Comparison of ENCODE assay signal across 16 mouse cellular contexts in the genomic region with DNA sequence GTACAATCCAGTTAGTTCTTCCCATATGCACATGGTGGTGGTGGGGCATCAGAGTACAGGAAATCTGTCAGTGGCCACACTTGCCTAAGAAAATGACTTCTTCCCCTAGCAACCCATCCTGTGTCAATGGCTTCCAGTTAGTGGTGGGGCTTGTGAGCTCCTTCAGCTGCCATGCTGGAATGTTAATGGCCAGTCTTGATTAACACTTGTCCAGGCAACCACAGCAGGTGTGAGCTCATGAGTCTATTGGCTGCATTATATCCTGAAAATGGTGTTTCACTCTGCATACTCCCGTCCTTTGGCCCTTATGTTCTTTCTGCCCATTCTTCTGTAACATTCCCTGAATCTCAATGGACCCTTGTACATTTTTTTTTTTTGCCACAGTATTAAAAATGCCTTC.
DNase-seq lines count a peak whose midpoint lies in the region; TF ChIP-seq lines count a peak whose summit lies in the region.
"Had no signal": no experiment of that assay in that cellular context is flagged by ENCODE, and none has a peak within 500 bp of the region (broad histone marks: within the 10 kb centered on the region; RNA-seq: fewer than 3 reads in every experiment).

No protein-coding gene starts in this region.

- TF ChIP-seq POLR2A in myocyte (IDR thresholded peaks at IDR 0.05; ENCODE audit: insufficient read length, low read depth): no peak

- DNase-seq in kidney, postnatal 14 days: no peak
- DNase-seq: adrenal gland, adult 2 months; adrenal gland, adult 8-10 months; adrenal gland, postnatal 10 days; adrenal gland, postnatal 14 days; adrenal gland, postnatal 25 days; adrenal gland, postnatal 36 days; B cell, adult 2 months; cerebellum, adult 11 months; cerebellum, adult 11-12 months; cerebellum, adult 18-20 months; cerebellum, adult 2 months had no signal

- no peak overlapping the region for H3K4me2 ChIP-seq in myocyte (ENCODE audit: low read depth)

- no peaks in the 10 kb centered on the region for H3K79me2 ChIP-seq in myocyte (ENCODE audit: control insufficient read depth, insufficient read depth)

- H3K4me3 ChIP-seq in myocyte: no peak overlapping the region

- H3K36me3 ChIP-seq in myocyte (ENCODE audit: control insufficient read depth, insufficient read depth): no peaks in the 10 kb centered on the region
- H3K36me3 ChIP-seq: G1E had no signal

- no peak overlapping the region for H3ac ChIP-seq in myocyte (ENCODE audit: control insufficient read depth, insufficient read length)

- no peaks in the 10 kb centered on the region for H3K27me3 ChIP-seq in myocyte (ENCODE audit: control insufficient read depth, insufficient read depth, insufficient read length)
- H3K27me3 ChIP-seq: CH12.LX, Patski had no signal

TF ChIP-seq in myocyte, 11 proteins besides CTCF, POLR2A, EP300 and RAD21:
- no peak for TF ChIP-seq CEBPB (IDR thresholded peaks at IDR 0.05; ENCODE audit: insufficient read depth, poor library complexity, severe bottlenecking)
- TF ChIP-seq SRF (IDR thresholded peaks at IDR 0.05; ENCODE audit: control insufficient read depth, insufficient read length, low read depth): no peak
- TF ChIP-seq TCF12 (IDR thresholded peaks at IDR 0.05; ENCODE audit: insufficient read depth, poor library complexity, severe bottlenecking): peak; percentile 48
- no peak for TF ChIP-seq REST (IDR thresholded peaks at IDR 0.05; ENCODE audit: insufficient read depth, insufficient read length)
- peak in 2 of 3 experiments; percentile 43 to 87 for TF ChIP-seq MYOG (IDR thresholded peaks at IDR 0.05; ENCODE audit: control insufficient read depth in 1 of 3, insufficient read depth in 1 of 3, insufficient read length in 2 of 3, low read depth in 2 of 3)
- no peak for TF ChIP-seq USF1 (IDR thresholded peaks at IDR 0.05; ENCODE audit: low read depth)
- TF ChIP-seq POLR2AphosphoS2 (IDR thresholded peaks at IDR 0.05; ENCODE audit: insufficient read length, low read depth): no peak
- no peak for TF ChIP-seq E2F4 (IDR thresholded peaks at IDR 0.05; ENCODE audit: insufficient read depth)
- TF ChIP-seq MYOD1 (IDR thresholded peaks at IDR 0.05; ENCODE audit: control insufficient read depth in 1 of 3, insufficient read length in 2 of 3, low read depth in 2 of 3): peak in 2 of 3 experiments; percentile 73 to 83
- TF ChIP-seq MAX (IDR thresholded peaks at IDR 0.05; ENCODE audit: low read depth): no peak
- TF ChIP-seq TCF3 (IDR thresholded peaks at IDR 0.05; ENCODE audit: insufficient read length, low read depth): no peak
